11 mouse cellular contexts compared by ENCODE assay signal in genomic region chr11:121706521-121707005, GRCm38 (mm10). TPM values are rescaled to one million over a fixed set of nuclear protein-coding genes. Genes with fewer than 3 reads are reported as not detected.
DNase-seq lines count a peak whose midpoint lies in the region; TF ChIP-seq lines count a peak whose summit lies in the region.
"Had no signal": no experiment of that assay in that cellular context is flagged by ENCODE, and none has a peak within 500 bp of the region (broad histone marks: within the 10 kb centered on the region; RNA-seq: fewer than 3 reads in every experiment).

No protein-coding gene starts in this region.

- WGBS in spleen, adult 2 months = 4% methylated on average over 7 of the region's 7 CpGs

- H3K27ac ChIP-seq in spleen, adult 2 months (ENCODE audit: insufficient read depth, low read length) = no peak overlapping the region
- H3K27ac ChIP-seq: heart, embryonic 15.5 days; liver, embryonic 15.5 days had no signal

- H3K4me1 ChIP-seq in spleen, adult 2 months (ENCODE audit: control insufficient read depth, insufficient read depth, insufficient read length) = peaks cover 11% of the 10 kb centered on the region

- TF ChIP-seq POLR2A in spleen, adult 2 months (IDR thresholded peaks at IDR 0.05; ENCODE audit: low read depth, low read length) = no peak

- H3K27me3 ChIP-seq in spleen, adult 2 months (ENCODE audit: control insufficient read depth, insufficient read depth, low read length) = peaks cover 3% of the 10 kb centered on the region; the same call in 1 of the 2 replicates

- no peak for TF ChIP-seq CTCF in spleen, adult 2 months (IDR thresholded peaks at IDR 0.05; ENCODE audit: extremely low read depth, insufficient read depth, insufficient read length, insufficient replicate concordance)

- H3K36me3 ChIP-seq in spleen, adult 2 months (ENCODE audit: control insufficient read depth, insufficient read depth, low read length) = no peaks in the 10 kb centered on the region
- H3K36me3 ChIP-seq: heart, embryonic 15.5 days; liver, embryonic 15.5 days had no signal

- H3K4me3 ChIP-seq in spleen, adult 2 months (ENCODE audit: extremely low read depth, insufficient read depth, insufficient read length) = no peak overlapping the region
- H3K4me3 ChIP-seq: heart, embryonic 15.5 days; liver, embryonic 15.5 days had no signal

- peak; percentile 11 for DNase-seq in embryo, embryonic 10 days (ENCODE audit: low spot score)
- no peak for DNase-seq in embryo, embryonic 9.5 days (ENCODE audit: extremely low spot score)
- peak; percentile 33 to 67 for DNase-seq in spleen, adult 2 months (ENCODE audit: low read depth in 1 of 2, low spot score in 2 of 2)
- no peak for DNase-seq in spleen, postnatal 14 days (ENCODE audit: low spot score in 2 of 2)
- peak; percentile 51 for DNase-seq in lung, postnatal 25 days (ENCODE audit: low spot score)
- peak; percentile 76 for DNase-seq in thymus, postnatal 4 days
- no peak for DNase-seq in ovary, postnatal 10 days (ENCODE audit: low spot score)
- no peak for DNase-seq in urinary bladder, adult 18-20 months (ENCODE audit: low spot score in 2 of 2)
- DNase-seq: cerebellum, adult 9-10 months had no signal

RNA-seq across cellular contexts. Expression of gene Metrnl, which starts 5.2 kb away (rescaled TPM):
- polyA plus RNA-seq in spleen, adult 2 months (2012; rRNA removed) = 13.3 and 22.2 TPM in 2 replicates

RNA-seq across cellular contexts. Expression of gene B3gntl1, which starts 33.6 kb away (rescaled TPM):
- 7.8 and 8.1 TPM in 2 replicates for polyA plus RNA-seq in spleen, adult 2 months (2012; rRNA removed)

Comparison
In these comparisons a context has a peak if more than half of its experiments do, and no peak if none do; other contexts are left out.
1. DNase-seq: peak in embryo, embryonic 10 days (single experiment), spleen, adult 2 months (2 of 2), lung, postnatal 25 days (single experiment) and thymus, postnatal 4 days (single experiment); none in embryo, embryonic 9.5 days (single experiment), spleen, postnatal 14 days (0 of 2), ovary, postnatal 10 days (single experiment) and urinary bladder, adult 18-20 months (0 of 2).